Mouse (Mus musculus) intestine, embryonic 16.5 days (tissue): ENCODE data around the gene Gm10643. TPM values are rescaled to one million over a fixed set of nuclear protein-coding genes. Genes with fewer than 3 reads are reported as not detected.

Experiments
- microRNA counts: library from miRNA; unstranded; fragments of <30 nt; microRNA quantifications from one replicate; lab custom pipeline; 2016
- microRNA-seq: library from miRNA; unstranded; fragments of <30 nt; microRNA quantifications from one replicate; pipeline ENCODE4, GENCODE M21; 2016
- polyA plus RNA-seq: library from polyadenylated mRNA; unstranded; fragments of >200 nt; fragmentation: Nextera tagmentation; extraction: Ambion mirVana; gene quantifications from 2 replicates; pipeline ENCODE4 v1.2.1, GENCODE M21; 2015

Gm10643 gene
- polyA plus RNA-seq, 1 experiment from 2014 or later = 0.76 TPM

MicroRNAs encoded within 50 kb of the gene (microRNA counts, 519-probe panel; counts per million panel counts)
- 2,028 counts per million, percentile 43 among the panel's probes with 10 or more counts for microRNA mmu-miR-709 (lab: Ali Mortazavi, UCI)

Small RNA genes within 50 kb of the gene (microRNA-seq; reads per million reads assigned to microRNA genes)
- gene Mir709 = not detected

Other genes with a start within 250 kb of the Gm10643 start
- 7.9 and 8.1 TPM in 2 replicates for gene Adgrl1, start 165.0 kb downstream of the Gm10643 start, polyA plus RNA-seq
- 0.39 TPM in 2 replicates for gene Gm10644, start 109.9 kb downstream of the Gm10643 start, polyA plus RNA-seq
- 50.4 and 61.7 TPM in 2 replicates for gene Asf1b, start 109.6 kb downstream of the Gm10643 start, polyA plus RNA-seq
- 24.6 and 77.1 TPM in 2 replicates for gene Prkaca, start 92.1 kb downstream of the Gm10643 start, polyA plus RNA-seq
- gene Samd1, start 67.5 kb downstream of the Gm10643 start, polyA plus RNA-seq = 5.8 and 6.0 TPM in 2 replicates
- 0.66 and 0.84 TPM in 2 replicates for gene 1700067K01Rik, start 63.6 kb downstream of the Gm10643 start, polyA plus RNA-seq
- gene 2210011C24Rik, start 53.0 kb downstream of the Gm10643 start, polyA plus RNA-seq = 2.1 and 3.1 TPM in 2 replicates
- 5.8 and 6.4 TPM in 2 replicates for gene Palm3, start 43.7 kb downstream of the Gm10643 start, polyA plus RNA-seq
- 1.2 and 1.4 TPM in 2 replicates for gene Il27ra, start 22.5 kb downstream of the Gm10643 start, polyA plus RNA-seq
- gene Rln3, start 20.1 kb downstream of the Gm10643 start, polyA plus RNA-seq = 0.23 and 0.37 TPM in 2 replicates
- gene Rfx1, start 1.7 kb upstream of the Gm10643 start, polyA plus RNA-seq = 5.9 and 6.8 TPM in 2 replicates
- gene Dcaf15, start 39.6 kb upstream of the Gm10643 start, polyA plus RNA-seq = 8.8 and 9.4 TPM in 2 replicates
- gene Podnl1, start 60.9 kb upstream of the Gm10643 start, polyA plus RNA-seq = 0.38 TPM in 2 replicates
- gene Cc2d1a, start 82.8 kb upstream of the Gm10643 start, polyA plus RNA-seq = 25.3 and 26.0 TPM in 2 replicates
- gene 4930432K21Rik, start 82.9 kb upstream of the Gm10643 start, polyA plus RNA-seq = 0.61 and 0.82 TPM in 2 replicates
- 0.89 and 1.3 TPM in 2 replicates for gene Nanos3, start 120.1 kb upstream of the Gm10643 start, polyA plus RNA-seq
- 7.1 and 7.7 TPM in 2 replicates for gene Zswim4, start 171.9 kb upstream of the Gm10643 start, polyA plus RNA-seq
- gene D8Ertd738e, start 184.6 kb upstream of the Gm10643 start, polyA plus RNA-seq = 292 and 296 TPM in 2 replicates
- 76.0 and 77.1 TPM in 2 replicates for gene Mri1, start 192.2 kb upstream of the Gm10643 start, polyA plus RNA-seq
- gene Ccdc130, start 205.2 kb upstream of the Gm10643 start, polyA plus RNA-seq = 13.5 and 16.3 TPM in 2 replicates